Mouse (Mus musculus) olfactory bulb, adult 2 months (tissue): ENCODE measurements around the gene Zfp664.

Experiments
- CTCF ChIP-seq: fragments of 200-500 bp; IDR thresholded peaks from 2 replicates; pipeline ENCODE4 v1.5.1; 2012; ENCODE audit warnings: low read depth, mild to moderate bottlenecking, low read length, moderate library complexity; ENCODE audit not compliant: insufficient read depth
- POLR2A ChIP-seq: fragments of 200-500 bp; IDR thresholded peaks from 2 replicates; pipeline ENCODE4 v1.6.1; 2012; ENCODE audit warnings: mild to moderate bottlenecking, low read depth, low read length, moderate library complexity; ENCODE audit not compliant: insufficient read depth

DNA sequence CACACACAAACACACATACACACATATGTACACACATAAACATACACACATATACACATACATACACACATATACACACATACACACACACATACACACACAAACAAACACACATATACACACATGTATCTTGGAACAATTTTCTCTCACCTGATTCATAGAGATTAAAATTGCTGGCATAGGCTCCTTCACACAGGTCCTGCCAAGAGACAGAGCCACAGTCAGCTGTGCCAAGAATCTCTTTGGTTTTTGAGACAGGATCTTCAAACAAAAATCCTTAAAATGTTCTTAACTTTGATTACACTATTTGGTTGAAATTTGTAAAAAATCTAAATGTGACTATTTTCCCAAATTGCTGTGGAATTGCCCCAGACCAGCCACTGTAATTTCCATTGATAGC, 58.9 kb downstream of the Zfp664 start:
- TF ChIP-seq CTCF (no peak), POLR2A (no peak)
